Mouse (Mus musculus): ENCODE results near the gene Rac2. TPM values are rescaled to one million over a fixed set of nuclear protein-coding genes. Genes with fewer than 3 reads are reported as not detected.

Rac2 gene
- total RNA-seq, 2 experiments from 2014 or later: 0.98 to 3.9 TPM

DNA sequence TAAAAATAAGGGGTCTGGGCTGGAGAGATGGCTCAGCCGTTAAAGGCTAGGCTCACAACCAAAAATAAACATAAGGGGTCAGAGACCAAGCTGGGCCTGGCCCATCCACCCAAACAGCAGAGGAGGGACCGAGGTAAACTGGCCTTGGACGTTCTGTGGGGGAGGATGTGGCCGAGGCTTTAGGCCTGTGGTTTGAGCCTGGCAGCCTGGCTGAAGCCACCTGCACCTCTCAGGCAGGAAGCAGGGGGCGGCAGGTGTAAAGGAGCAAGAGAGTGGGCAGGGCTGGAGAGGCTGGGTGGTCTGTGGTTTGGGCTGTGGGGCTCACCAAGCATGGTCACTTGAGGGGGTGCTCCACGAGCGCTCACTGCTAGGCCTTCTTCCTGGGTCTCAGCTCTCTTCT is 60.6 kb downstream of the Rac2 start:
- no peak for TF ChIP-seq CTCF (IDR thresholded peaks at IDR 0.05)
- Histone ChIP-seq H3K4me3 (no peak overlapping the region), H3K27ac (no peak overlapping the region)
- intact Hi-C loops (cut with DNase I): loop anchor here (5.0 kb wide), 1 partner anchor 65 kb away; no protein-coding TSS in a partner anchor
- DNase-seq (ENCODE audit: extremely low spot score in 1 of 2, low spot score in 2 of 2): no peak

DNA sequence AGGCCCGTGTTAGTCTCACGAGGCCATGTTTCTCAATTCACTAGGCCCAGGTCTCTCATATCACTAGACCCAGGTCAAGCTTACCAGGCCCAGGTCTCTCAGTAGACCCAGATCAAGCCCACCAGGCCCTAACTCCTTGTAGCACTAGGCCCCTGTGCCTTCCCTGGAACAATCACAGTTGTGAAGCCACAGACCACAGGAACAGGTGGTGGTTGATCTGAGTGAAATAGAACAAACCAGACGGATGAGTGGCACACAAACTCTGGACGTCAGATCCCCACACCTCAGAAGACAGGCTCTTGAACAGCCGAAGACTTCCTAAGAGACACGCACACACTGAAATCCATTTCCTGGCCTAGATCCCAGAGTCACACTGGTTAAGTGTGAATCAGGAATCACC is 61.8 kb downstream of the Rac2 start:
- TF ChIP-seq CTCF (IDR thresholded peaks at IDR 0.05): no peak
- H3K4me3 ChIP-seq: no peak overlapping the region
- DNase-seq (ENCODE audit: extremely low spot score in 1 of 2, low spot score in 2 of 2): no peak
- no peak overlapping the region for H3K27ac ChIP-seq
- intact Hi-C loops (cut with DNase I): loop anchor here (5.0 kb wide), 1 partner anchor 63 kb away; no protein-coding TSS in a partner anchor

DNA sequence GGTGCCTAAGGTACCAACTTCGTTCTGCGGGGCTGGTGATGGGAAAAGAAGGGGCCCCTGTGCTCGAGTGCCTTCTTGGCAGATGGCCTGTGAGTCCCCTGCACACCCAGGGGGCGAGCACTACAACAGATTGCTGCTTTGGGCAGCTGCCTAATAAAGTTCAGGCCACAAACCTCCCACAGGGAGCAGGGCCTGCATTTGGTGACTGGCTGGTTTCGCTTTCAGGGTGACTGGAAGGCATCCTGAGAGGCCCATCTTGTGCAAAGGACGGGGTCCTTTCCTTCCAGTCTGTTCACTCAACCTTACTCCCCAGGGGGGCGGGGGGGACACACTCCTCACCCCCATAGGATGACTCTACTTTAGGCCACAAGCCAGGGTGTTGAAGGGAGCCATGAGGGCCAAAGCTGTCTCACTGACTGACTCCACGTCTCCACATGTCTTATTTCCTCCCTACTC is 62.4 kb downstream of the Rac2 start:
- no peak for TF ChIP-seq CTCF (IDR thresholded peaks at IDR 0.05)
- Histone ChIP-seq H3K27ac (no peak overlapping the region), H3K4me3 (no peak overlapping the region)
- no peak for DNase-seq (ENCODE audit: extremely low spot score in 1 of 2, low spot score in 2 of 2)
- intact Hi-C loops (cut with DNase I): loop anchor here (5.0 kb wide), 1 partner anchor 63 kb away; no protein-coding TSS in a partner anchor

DNA sequence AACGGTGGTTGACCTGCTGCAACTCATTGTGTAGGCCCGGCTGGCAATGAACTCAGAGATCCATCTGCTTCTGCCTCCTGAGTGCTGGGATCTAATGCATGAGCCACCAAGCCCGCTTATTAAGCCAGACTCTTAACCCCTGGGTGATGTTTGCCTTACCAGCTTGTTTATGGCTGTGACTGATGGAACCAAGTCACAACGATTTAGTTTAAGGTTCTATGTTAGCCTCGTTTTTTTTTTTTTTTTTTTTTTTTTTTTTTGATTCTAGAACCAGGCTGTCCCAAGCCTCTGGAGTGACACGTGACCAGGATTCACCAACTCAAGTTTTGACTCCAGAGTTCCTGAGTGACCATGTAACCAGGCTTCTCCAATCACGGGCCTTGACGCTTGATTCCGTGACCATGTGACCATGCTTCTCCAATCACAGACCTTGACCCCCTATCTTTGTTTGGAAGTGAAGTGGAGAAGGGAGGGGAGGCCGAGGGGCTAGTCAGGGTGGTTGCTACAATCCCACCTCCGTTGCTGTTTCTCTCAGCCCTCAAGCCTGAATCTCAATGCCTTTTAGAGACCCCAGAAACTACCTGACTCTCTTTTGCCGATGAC is 63.2 kb downstream of the Rac2 start:
- TF ChIP-seq CTCF (IDR thresholded peaks at IDR 0.05): no peak
- no peak overlapping the region for H3K4me3 ChIP-seq
- no peak for DNase-seq (ENCODE audit: extremely low spot score in 1 of 2, low spot score in 2 of 2)
- H3K27ac ChIP-seq: no peak overlapping the region
- intact Hi-C loops (cut with DNase I): no loop called here

Other genes starting within 250 kb of the Rac2 start
- gene Csf2rb, start 247.0 kb downstream of the Rac2 start, total RNA-seq (2021): 1 to 10 TPM; 1.9 to 2.3 TPM
- not detected for gene Tex33, start 176.9 kb downstream of the Rac2 start, total RNA-seq (2021)
- 10 to 100 TPM; 29.0 to 30.1 TPM for gene Tst, start 166.9 kb downstream of the Rac2 start, total RNA-seq (2021)
- gene Mpst, start 166.4 kb downstream of the Rac2 start, total RNA-seq (2021): 10 to 100 TPM; 31.7 to 31.8 TPM
- gene Kctd17, start 144.2 kb downstream of the Rac2 start, total RNA-seq (2021): 100 to 1,000 TPM; 334 to 335 TPM
- under 1 TPM in 1 of 2 experiments, not detected in 1; 0.87 TPM for gene Tmprss6, start 104.1 kb downstream of the Rac2 start, total RNA-seq (2021)
- gene Il2rb, start 77.5 kb downstream of the Rac2 start, total RNA-seq (2021): under 1 TPM in 1 of 2 experiments, not detected in 1; 0.07 TPM
- gene C1qtnf6, start 41.4 kb downstream of the Rac2 start, total RNA-seq (2021): 1 to 10 TPM; 1.3 to 1.6 TPM
- 10 to 100 TPM; 20.8 to 22.9 TPM for gene Sstr3, start 28.1 kb downstream of the Rac2 start, total RNA-seq (2021)
- 10 to 100 TPM; 10.0 to 10.3 TPM for gene Cyth4, start 24.3 kb upstream of the Rac2 start, total RNA-seq (2021)
- gene Elfn2, start 146.0 kb upstream of the Rac2 start, total RNA-seq (2021): 100 to 1,000 TPM; 144 to 177 TPM
- gene Mfng, start 200.7 kb upstream of the Rac2 start, total RNA-seq (2021): 1 to 10 TPM; 5.0 to 6.2 TPM
- gene Card10, start 230.3 kb upstream of the Rac2 start, total RNA-seq (2021): 1 to 10 TPM; 4.8 TPM

Data from left cerebral cortex, adult 2 months (tissue).